Comparison of ENCODE assay signal across 8 mouse cellular contexts in genomic region chr14:54059776-54060175, GRCm38 (mm10).
DNase-seq lines count a peak whose midpoint lies in the region; ATAC-seq and TF ChIP-seq lines count a peak whose summit lies in the region.
"Had no signal": no experiment of that assay in that cellular context is flagged by ENCODE, and none has a peak within 500 bp of the region (broad histone marks: within the 10 kb centered on the region; RNA-seq: fewer than 3 reads in every experiment).

No protein-coding gene starts in this region.

- peak; percentile 47 for DNase-seq in WW6 (ENCODE audit: low read depth, low spot score)
- DNase-seq in cerebellum, adult 2 months = peak; percentile 49 to 59
- DNase-seq in forelimb bud, embryonic 11.5 days (ENCODE audit: low read depth, low spot score) = peak; percentile 86
- DNase-seq in induced T-regulatory cell, adult 2 months (ENCODE audit: low read depth) = peak; percentile 3
- peak; percentile 77 for DNase-seq in left cerebral cortex, adult 2 months (ENCODE audit: extremely low spot score in 1 of 2, low spot score in 2 of 2)
- DNase-seq in skeletal muscle tissue, adult 2 months (ENCODE audit: low read depth, low spot score) = peak; percentile 48

- H3K27me3 ChIP-seq in cerebellum, adult 2 months (ENCODE audit: control insufficient read depth, insufficient read depth, low read length) = no peaks in the 10 kb centered on the region
- H3K27me3 ChIP-seq in midbrain, embryonic 13.5 days = peaks cover 7% of the 10 kb centered on the region; the same call in 1 of the 2 replicates
- H3K27me3 ChIP-seq: stomach, embryonic 15.5 days had no signal

- H3K36me3 ChIP-seq in midbrain, embryonic 13.5 days = no peaks in the 10 kb centered on the region
- H3K36me3 ChIP-seq: stomach, embryonic 15.5 days had no signal

- intact Hi-C loops in left cerebral cortex, adult 2 months (cut with DNase I) = loop anchor here (5.0 to 10.0 kb wide), 5 partner anchors 87 to 583 kb away; partner anchors contain the start of genes Cdh24 and Gm17606

- no peak overlapping the region for H3K27ac ChIP-seq in cerebellum, adult 2 months (ENCODE audit: insufficient read depth, low read length)
- H3K27ac ChIP-seq in left cerebral cortex, adult 2 months = no peak overlapping the region
- peak overlapping the region; percentile 44; the same call in 1 of the 2 replicates for H3K27ac ChIP-seq in midbrain, embryonic 13.5 days
- H3K27ac ChIP-seq: stomach, embryonic 15.5 days had no signal

- H3K4me2 ChIP-seq in midbrain, embryonic 13.5 days (replicated peaks) = peak overlapping the region; percentile 2; the same call in 1 of the 2 replicates
- H3K4me2 ChIP-seq: stomach, embryonic 15.5 days had no signal

- no peaks in the 10 kb centered on the region for H3K4me1 ChIP-seq in cerebellum, adult 2 months (ENCODE audit: control insufficient read depth, insufficient read depth, low read length)
- H3K4me1 ChIP-seq in midbrain, embryonic 13.5 days (replicated peaks) = peaks cover 43% of the 10 kb centered on the region

- 10% methylated on average over 4 of the region's 4 CpGs for WGBS in cerebellum, adult 2 months
- WGBS in midbrain, embryonic 13.5 days = 19% methylated on average over 4 of the region's 4 CpGs

- H3K9ac ChIP-seq in midbrain, embryonic 13.5 days (replicated peaks) = no peak overlapping the region
- H3K9ac ChIP-seq: stomach, embryonic 15.5 days had no signal

- ATAC-seq in midbrain, embryonic 13.5 days = peak; percentile 81

- H3K4me3 ChIP-seq in cerebellum, adult 2 months (replicated peaks; ENCODE audit: insufficient read depth, low read depth, low read length) = no peak overlapping the region
- no peak overlapping the region for H3K4me3 ChIP-seq in left cerebral cortex, adult 2 months
- H3K4me3 ChIP-seq in midbrain, embryonic 13.5 days (replicated peaks) = no peak overlapping the region
- H3K4me3 ChIP-seq: stomach, embryonic 15.5 days had no signal

- TF ChIP-seq POLR2A in cerebellum, adult 2 months (IDR thresholded peaks at IDR 0.05; ENCODE audit: borderline replicate concordance, insufficient read depth, low read length) = no peak

- no peaks in the 10 kb centered on the region for H3K9me3 ChIP-seq in midbrain, embryonic 13.5 days
- H3K9me3 ChIP-seq: stomach, embryonic 15.5 days had no signal

- TF ChIP-seq CTCF in cerebellum, adult 2 months (IDR thresholded peaks at IDR 0.05; ENCODE audit: borderline replicate concordance, insufficient read depth, low read depth, low read length) = peak; percentile 69; the same call in 1 of the 2 replicates
- TF ChIP-seq CTCF in left cerebral cortex, adult 2 months (IDR thresholded peaks at IDR 0.05) = peak; percentile 83

Comparison
In these comparisons a context has a peak if more than half of its experiments do, and no peak if none do; other contexts are left out.
1. DNase-seq: peak in every context shown above with its lines; median percentile 86 in forelimb bud, embryonic 11.5 days; 77 in left cerebral cortex, adult 2 months; 54 in cerebellum, adult 2 months; 48 in skeletal muscle tissue, adult 2 months; 47 in WW6; 3 in induced T-regulatory cell, adult 2 months.